Mouse (Mus musculus) layer of hippocampus, adult 8-10 months (tissue): ENCODE results near the gene Ino80. TPM values are rescaled to one million over a fixed set of nuclear protein-coding genes. Genes with fewer than 3 reads are reported as not detected.
"Not testable (repeated sequence)": the region's sequence is repeated elsewhere in the genome, so short reads cannot be mapped to it uniquely, and the experiment has no call there.

Experiments used
- DNase-seq, 2 experiments: peaks; one replicate each; pipeline ENCODE4 v3.0.0; 2022; ENCODE audit warnings: low spot score in 2 of 2
- total RNA-seq, 4 experiments: library from RNA; stranded (reverse); gene quantifications; 2 replicates each; pipeline ENCODE4 v1.2.4; 2022

The Ino80 gene
- total RNA-seq: 10 to 100 TPM; 20.0 to 22.2 (median 20.8) TPM

- peak; percentile 98 for DNase-seq
These were observed at the start of gene Ino80 for GRCm38 (mm10) chr2:119477571-119478396. Ino80 (minus strand) TSS chr2:119477687.

GRCm38 (mm10) chr2:119525422-119525821 lies 47.9 kb upstream of the Ino80 start:
- DNase-seq: no peak

DNA sequence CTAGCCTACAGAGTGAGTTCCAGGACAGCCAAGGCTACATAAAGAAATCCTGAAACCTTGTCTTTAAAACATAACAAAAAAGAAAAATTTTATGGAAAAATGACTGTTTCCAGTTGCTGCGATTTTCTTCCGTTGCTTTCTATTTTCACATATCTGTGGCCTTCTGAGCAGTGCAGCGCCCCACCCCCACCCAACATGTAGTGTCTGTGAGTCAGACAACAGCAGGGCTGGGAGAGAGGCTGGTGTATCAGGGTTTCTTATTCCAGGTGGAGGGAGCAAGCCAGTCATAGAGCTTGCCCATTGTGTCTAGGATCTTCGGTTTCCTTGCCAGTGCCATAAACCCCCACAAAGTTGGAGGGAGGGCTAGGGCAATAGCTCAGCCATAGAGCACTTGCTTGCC lies 46.3 kb upstream of the Ino80 start:
- no peak for DNase-seq

- no peak for DNase-seq
These were observed 43.1 kb upstream of the Ino80 start for GRCm38 (mm10) chr2:119520550-119520949.

DNA sequence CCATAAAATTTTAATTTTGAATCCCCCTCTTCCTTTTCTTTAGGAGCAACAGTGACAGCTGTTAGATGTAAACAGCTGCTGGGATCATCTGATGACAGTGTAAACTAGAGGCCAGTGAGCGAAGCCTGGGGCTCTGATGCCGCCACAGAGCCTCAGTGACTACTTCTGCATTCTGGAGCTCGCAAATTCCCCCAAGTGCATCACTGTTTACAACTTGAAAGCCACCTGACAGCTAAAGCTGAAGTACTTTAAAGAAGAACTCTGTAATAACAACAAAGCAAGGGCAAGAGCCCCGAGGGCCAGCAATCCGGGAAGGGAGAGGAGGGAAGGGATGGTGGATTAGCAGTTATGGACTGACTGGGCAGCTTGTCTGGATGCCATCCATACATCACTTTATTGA lies 39.3 kb upstream of the Ino80 start:
- no peak for DNase-seq

DNA sequence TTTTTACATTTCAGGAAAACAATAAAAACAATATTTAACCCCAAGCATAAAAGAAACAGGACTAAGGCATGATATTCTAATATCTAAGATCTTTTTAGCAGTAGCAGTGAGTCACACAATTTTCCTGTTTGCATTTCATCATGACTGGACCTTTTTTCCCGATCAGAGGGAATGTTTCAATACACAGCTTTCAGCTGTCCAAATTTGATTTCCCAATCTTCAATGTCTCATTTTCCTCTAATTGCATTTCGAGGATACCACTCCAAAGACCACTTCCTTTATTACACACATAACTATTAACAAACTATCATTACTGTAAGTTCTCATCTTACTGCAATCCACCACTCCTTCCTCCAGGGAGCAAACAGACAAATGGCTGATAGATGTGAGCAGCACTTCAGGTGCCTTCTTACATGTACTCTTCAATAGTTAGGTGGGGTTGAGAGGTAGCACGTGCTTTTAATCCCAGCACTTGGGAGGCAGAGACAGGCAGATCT lies 36.6 kb upstream of the Ino80 start:
- DNase-seq: no peak

DNA sequence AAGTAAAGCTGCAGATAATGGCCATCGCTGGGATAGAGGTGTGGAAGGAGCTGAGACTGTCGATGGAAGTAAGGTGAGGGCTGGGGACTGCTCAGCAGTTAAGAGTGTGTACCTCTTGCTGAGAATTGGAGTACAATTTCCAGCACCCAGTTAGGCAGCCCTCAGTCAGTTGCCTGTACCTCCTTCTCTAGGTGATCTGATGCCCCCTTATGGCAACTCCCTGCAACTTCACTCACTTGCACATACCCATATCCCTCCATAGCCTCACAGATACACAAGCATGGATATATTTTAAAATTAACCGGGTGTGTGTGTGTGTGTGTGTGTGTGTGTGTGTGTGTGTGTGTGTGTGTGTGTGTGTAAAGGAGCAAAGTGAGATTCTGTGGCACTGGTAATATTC lies 34.8 kb upstream of the Ino80 start:
- no peak for DNase-seq

- DNase-seq: no peak
These were observed 33.4 kb upstream of the Ino80 start for GRCm38 (mm10) chr2:119510856-119511255.

GRCm38 (mm10) chr2:119508518-119508917 lies 31.0 kb upstream of the Ino80 start:
- DNase-seq: not testable (repeated sequence)

- DNase-seq: no peak
These were observed 29.6 kb upstream of the Ino80 start for GRCm38 (mm10) chr2:119507108-119507507.

- DNase-seq: no peak
These were observed 23.6 kb upstream of the Ino80 start for GRCm38 (mm10) chr2:119500965-119501652.

- DNase-seq: no peak
These were observed 21.4 kb upstream of the Ino80 start for GRCm38 (mm10) chr2:119498859-119499258.

DNA sequence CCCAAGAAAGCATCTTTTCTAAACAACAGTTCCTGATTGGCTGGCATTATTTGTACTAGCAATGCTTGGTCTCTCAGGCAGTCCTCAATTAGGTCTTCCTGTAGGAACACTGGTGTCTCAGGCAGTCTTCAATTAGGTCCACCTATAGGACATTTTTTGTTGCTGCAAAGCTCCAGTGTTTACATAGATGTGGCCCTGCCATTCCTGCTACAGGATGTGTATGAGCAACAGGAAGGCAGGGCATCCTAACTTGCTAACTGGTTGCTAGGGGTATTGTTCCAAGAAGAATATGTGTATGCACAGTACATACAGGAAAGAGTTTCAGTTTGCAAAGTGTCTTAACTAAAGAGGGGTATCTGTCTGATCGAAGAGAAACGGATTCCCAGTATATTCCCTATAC lies 18.6 kb upstream of the Ino80 start:
- DNase-seq: no peak

DNA sequence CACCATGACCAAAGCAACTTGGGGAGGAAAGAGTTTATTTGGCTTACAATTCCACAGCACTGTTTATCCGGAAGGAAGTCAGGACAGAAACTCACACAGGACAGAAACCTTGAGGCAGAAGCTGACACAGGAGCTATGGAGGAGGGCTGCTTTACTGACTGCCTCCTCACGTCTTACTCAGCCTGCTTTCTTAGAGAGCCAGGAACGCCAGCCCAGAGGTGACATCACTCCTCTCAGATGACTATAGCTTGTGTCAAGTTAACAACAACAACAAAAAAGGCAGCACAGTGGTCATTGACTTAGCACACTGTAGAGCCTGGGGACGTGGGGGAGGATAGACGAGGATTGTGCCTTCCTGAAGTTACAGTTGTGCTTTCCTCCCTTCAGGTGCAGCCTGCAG lies 14.5 kb upstream of the Ino80 start:
- no peak for DNase-seq

DNA sequence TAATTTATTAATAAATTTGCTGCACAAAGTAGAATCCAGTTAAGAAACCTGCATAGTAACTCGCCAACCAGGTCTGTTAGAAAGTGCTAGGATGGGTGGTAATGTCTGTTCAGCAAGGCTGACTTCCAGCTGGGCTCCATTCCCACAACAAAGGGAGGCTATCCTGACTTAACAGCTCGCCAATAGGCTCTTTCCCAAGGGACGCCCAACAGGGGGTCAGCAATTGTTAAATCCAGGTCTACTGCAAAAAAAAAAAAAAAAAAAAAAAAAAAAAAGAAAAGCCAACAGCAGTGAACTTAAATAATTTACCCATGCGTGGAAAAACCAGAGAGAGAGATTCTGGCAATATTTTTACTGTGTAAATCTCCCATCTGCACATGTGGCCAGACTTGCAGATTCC lies 9.0 kb upstream of the Ino80 start:
- no peak for DNase-seq

DNA sequence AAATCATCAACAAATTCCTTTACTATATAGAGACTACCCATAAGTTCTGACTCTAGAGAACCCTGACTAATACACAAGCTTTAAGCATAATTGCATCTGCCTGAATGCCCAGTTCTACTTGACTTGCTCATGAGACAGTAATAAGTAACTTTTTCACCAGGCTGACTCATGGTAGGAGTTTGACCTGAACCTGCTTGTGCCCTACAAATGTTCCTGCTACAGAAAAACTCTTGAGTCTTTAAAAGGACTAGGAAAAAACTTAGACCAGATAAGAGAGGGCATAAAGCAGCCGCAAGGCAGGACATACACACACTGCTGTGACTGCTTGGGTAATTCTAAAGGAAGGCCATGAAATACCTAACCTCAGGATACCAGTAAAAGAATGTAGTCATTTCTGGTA lies 4.8 kb upstream of the Ino80 start:
- DNase-seq: no peak

GRCm38 (mm10) chr2:119478397-119478749 lies 886 bp upstream of the Ino80 start:
- DNase-seq: no peak

- peak; percentile 42 to 50 for DNase-seq
These were observed 681 bp downstream of the Ino80 start for GRCm38 (mm10) chr2:119476621-119477391.

GRCm38 (mm10) chr2:119476166-119476565 lies 1.3 kb downstream of the Ino80 start:
- DNase-seq: no peak

DNA sequence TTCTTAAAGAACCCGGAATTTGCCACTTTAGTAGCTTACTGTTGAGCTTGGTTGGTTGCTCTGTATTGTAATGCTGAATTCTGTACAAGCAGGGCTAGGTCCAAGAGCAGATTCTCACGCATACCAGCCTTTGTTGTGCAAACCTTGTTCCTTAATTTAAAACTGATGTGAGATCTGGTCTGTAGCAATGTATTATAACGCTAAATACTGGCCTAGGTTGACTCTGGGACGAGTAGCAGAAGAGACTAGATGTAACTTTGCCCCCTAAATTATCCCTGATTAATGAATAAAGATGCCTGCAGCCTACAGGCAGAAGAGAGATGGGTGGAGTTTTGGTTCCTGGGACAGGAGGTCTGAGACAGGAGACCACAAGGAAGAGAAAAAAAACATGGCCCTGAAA lies 13.5 kb downstream of the Ino80 start:
- DNase-seq: no peak

GRCm38 (mm10) chr2:119463114-119463775 lies 14.2 kb downstream of the Ino80 start:
- DNase-seq: no peak
